Mouse (Mus musculus) gastrocnemius, postnatal 14 days (tissue): ENCODE measurements around the gene Taf1. TPM values are rescaled to one million over a fixed set of nuclear protein-coding genes. Genes with fewer than 3 reads are reported as not detected.

Source experiments
- DNase-seq: peaks from one replicate; pipeline ENCODE4 v3.0.0; 2021; ENCODE audit warnings: mixed read lengths
- intact Hi-C: fragments of 180-260 bp; cut with DNase I; formaldehyde crosslinking; loops from one replicate; pipeline ENCODE4 v1.15.1; 2025; ENCODE audit warnings: low total_unique reads
- total RNA-seq, 2 experiments: library from RNA; stranded (reverse); gene quantifications; 2 replicates each; pipeline ENCODE4 v1.2.3; 2021

Taf1 gene
- total RNA-seq, 2 experiments from 2014 or later = 7.9 to 8.5 TPM

GRCm38 (mm10) chrX:101645286-101645685 lies 112.8 kb downstream of the Taf1 start:
- no peak for DNase-seq
- intact Hi-C loops = no loop called here

GRCm38 (mm10) chrX:101646621-101647020 lies 114.1 kb downstream of the Taf1 start:
- intact Hi-C loops = no loop called here
- DNase-seq = no peak

Other genes with a start within 250 kb of the Taf1 start
- under 1 TPM; 0.18 to 0.66 TPM for gene Nlgn3, start 233.6 kb upstream of the Taf1 start, total RNA-seq
- 1 to 10 TPM in 1 of 2 experiments, under 1 TPM in 1; 0.38 to 2.5 TPM for gene Gjb1, start 156.4 kb upstream of the Taf1 start, total RNA-seq
- 1 to 10 TPM; 8.6 to 8.8 TPM for gene Zmym3, start 111.9 kb upstream of the Taf1 start, total RNA-seq
- gene Nono, start 103.4 kb upstream of the Taf1 start, total RNA-seq = 10 to 100 TPM; 63.1 to 68.9 TPM
- 100 to 1,000 TPM; 459 to 479 TPM for gene Itgb1bp2, start 83.6 kb upstream of the Taf1 start, total RNA-seq
- gene Ogt, start 107.3 kb downstream of the Taf1 start, total RNA-seq = 10 to 100 TPM; 49.0 to 56.9 TPM
- under 1 TPM in 1 of 2 experiments, not detected in 1; 0.18 TPM for gene Cxcr3, start 201.5 kb downstream of the Taf1 start, total RNA-seq